Mouse (Mus musculus): ENCODE measurements at regions not wholly inside any gene's neighbourhood (a gene's known extent, or its start where the extent isn't known, plus 50 kb on each side); places are given as distances from the start of the nearest gene placed in this dataset.

DNA sequence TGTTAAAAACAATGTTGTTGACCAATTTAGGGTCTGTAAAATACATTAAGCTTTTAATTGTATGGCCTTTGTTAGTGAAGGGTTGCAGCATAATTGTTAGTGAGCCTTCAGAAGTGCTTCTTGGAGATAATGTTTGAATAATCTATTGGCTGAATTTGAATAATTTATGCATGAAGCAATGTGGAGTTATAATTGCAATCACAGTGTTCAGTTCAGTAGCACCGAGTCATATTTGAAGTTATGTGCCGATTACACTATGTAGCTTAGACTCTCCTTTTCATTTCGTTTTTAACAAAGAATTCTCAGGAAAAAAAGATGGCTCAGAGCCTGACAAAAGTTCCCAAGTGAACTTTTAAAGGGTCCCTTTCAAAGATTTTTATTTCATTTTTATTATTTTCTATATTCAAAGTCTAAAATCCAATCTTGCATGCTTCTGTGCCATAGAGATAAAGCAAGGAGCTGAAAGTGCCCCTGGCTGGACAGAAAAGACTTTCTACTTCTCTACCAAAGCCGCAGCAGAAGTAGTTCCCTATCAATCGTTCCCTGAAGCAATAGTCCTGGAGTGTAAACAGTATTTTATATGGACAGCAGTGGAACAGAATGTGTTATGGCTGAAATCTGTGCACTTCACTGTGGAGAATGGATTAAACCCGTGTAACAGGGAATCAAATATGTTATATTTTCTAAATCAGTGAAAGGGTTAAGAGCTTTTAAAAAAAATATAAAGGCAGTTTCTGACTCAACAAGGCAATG lies 556.3 kb upstream of the Slc39a10 start:
- WGBS = 65% methylated on average over 6 of the region's 6 CpGs
- no peak overlapping the region for H3K4me3 ChIP-seq (ENCODE audit: low read depth, low read length)
- no peak overlapping the region for H3K4me2 ChIP-seq (ENCODE audit: low read depth, low read length)
- H3K27me3 ChIP-seq (ENCODE audit: control insufficient read depth, insufficient read depth, low read length) = no peaks in the 10 kb centered on the region
- ATAC-seq (ENCODE audit: insufficient read depth, low read depth) = no peak
- no peaks in the 10 kb centered on the region for H3K36me3 ChIP-seq (replicated peaks; ENCODE audit: control insufficient read depth, insufficient read depth, low read length)
- no peak overlapping the region for H3K9ac ChIP-seq (replicated peaks; ENCODE audit: low read depth, low read length)
- no peaks in the 10 kb centered on the region for H3K9me3 ChIP-seq (replicated peaks; ENCODE audit: control insufficient read depth, low read length)
- DNase-seq (ENCODE audit: low spot score) = no peak
- no peak overlapping the region for H3K27ac ChIP-seq (ENCODE audit: low read depth)
- H3K4me1 ChIP-seq (ENCODE audit: control insufficient read depth, insufficient read depth) = no peaks in the 10 kb centered on the region
- no peak for TF ChIP-seq CTCF (IDR thresholded peaks at IDR 0.05; ENCODE audit: low read depth)
- no peak for TF ChIP-seq EP300 (IDR thresholded peaks at IDR 0.05; ENCODE audit: low read depth)

DNA sequence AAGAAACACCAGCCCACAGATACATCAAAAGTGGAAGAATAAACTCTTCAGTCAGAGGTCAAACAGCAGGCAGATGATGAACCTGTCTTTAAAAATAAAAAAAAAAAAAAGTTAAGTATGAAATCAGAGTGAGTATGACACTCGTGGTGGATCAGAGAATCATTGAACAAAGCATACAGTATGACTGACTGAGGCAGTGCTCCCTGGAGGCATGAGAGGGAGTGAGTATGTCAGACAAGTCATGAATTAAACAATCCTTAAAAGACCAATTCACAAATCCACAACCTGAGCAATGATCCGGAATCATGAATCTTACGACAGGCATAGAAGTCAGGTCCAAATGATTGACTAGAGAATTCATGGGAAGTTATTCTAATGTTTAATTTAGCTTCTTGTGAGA lies 555.4 kb upstream of the Slc39a10 start:
- H3K27ac ChIP-seq (ENCODE audit: low read depth) = no peak overlapping the region
- ATAC-seq (ENCODE audit: insufficient read depth, low read depth) (no peak), DNase-seq (ENCODE audit: low spot score) (no peak)
- H3K9ac ChIP-seq (replicated peaks; ENCODE audit: low read depth, low read length) = no peak overlapping the region
- no peaks in the 10 kb centered on the region for H3K36me3 ChIP-seq (replicated peaks; ENCODE audit: control insufficient read depth, insufficient read depth, low read length)
- no peak overlapping the region for H3K4me2 ChIP-seq (ENCODE audit: low read depth, low read length)
- H3K4me3 ChIP-seq (ENCODE audit: low read depth, low read length) = no peak overlapping the region
- WGBS = 83% methylated on average over 3 of the region's 3 CpGs
- H3K9me3 ChIP-seq (replicated peaks; ENCODE audit: control insufficient read depth, low read length) = no peaks in the 10 kb centered on the region
- H3K27me3 ChIP-seq (ENCODE audit: control insufficient read depth, insufficient read depth, low read length) = no peaks in the 10 kb centered on the region
- H3K4me1 ChIP-seq (ENCODE audit: control insufficient read depth, insufficient read depth) = no peaks in the 10 kb centered on the region
- TF ChIP-seq EP300 (IDR thresholded peaks at IDR 0.05; ENCODE audit: low read depth) (no peak), CTCF (IDR thresholded peaks at IDR 0.05; ENCODE audit: low read depth) (no peak)

DNA sequence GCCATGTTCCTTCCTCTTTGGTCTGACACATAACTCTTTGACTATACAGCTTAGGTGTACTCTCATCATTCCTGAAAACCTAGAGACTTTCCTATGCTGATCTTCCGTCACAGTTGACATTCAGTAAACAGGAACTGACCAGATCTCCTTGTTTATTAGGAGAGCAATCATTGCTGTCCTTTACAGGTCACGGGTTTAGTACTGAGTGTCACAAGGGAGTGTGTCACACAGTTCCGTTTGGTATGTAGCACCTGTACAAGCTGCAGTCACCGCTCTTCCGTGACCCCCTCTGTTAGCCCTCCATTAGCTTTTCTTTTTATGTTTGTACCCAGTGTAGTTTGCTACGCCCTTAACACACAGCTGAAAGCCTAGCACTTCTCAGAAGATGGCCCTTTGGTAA lies 553.4 kb upstream of the Slc39a10 start:
- Histone ChIP-seq H3K27ac (ENCODE audit: low read depth) (no peak overlapping the region), H3K4me1 (ENCODE audit: control insufficient read depth, insufficient read depth) (no peaks in the 10 kb centered on the region), H3K9me3 (replicated peaks; ENCODE audit: control insufficient read depth, low read length) (no peaks in the 10 kb centered on the region), H3K4me2 (ENCODE audit: low read depth, low read length) (no peak overlapping the region), H3K27me3 (ENCODE audit: control insufficient read depth, insufficient read depth, low read length) (no peaks in the 10 kb centered on the region), H3K36me3 (replicated peaks; ENCODE audit: control insufficient read depth, insufficient read depth, low read length) (no peaks in the 10 kb centered on the region), H3K9ac (replicated peaks; ENCODE audit: low read depth, low read length) (no peak overlapping the region), H3K4me3 (ENCODE audit: low read depth, low read length) (no peak overlapping the region)
- ATAC-seq (ENCODE audit: insufficient read depth, low read depth) (no peak), DNase-seq (ENCODE audit: low spot score) (no peak)
- 60% methylated on average over 6 of the region's 6 CpGs for WGBS
- TF ChIP-seq EP300 (IDR thresholded peaks at IDR 0.05; ENCODE audit: low read depth) (no peak), CTCF (IDR thresholded peaks at IDR 0.05; ENCODE audit: low read depth) (no peak)

DNA sequence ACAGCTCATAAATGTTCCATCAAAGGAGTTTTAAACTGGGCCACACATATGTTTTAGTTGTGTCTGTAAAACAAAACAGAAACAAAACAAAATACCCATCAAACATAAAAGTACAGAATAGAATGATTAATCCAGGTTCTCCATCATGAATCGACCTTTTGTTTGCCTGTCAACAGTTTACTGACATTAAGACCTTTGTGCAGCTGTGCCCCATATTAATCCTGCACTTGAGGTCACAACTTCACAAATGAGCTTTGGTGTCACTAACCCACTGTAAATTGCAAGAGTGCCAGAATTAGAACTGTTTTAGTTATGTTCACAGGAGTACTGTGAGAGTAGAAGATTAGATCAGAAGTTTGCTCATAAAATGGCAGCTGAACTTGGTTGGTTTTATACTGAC lies 540.2 kb upstream of the Slc39a10 start:
- H3K4me1 ChIP-seq (ENCODE audit: control insufficient read depth, insufficient read depth) = no peaks in the 10 kb centered on the region
- H3K4me3 ChIP-seq (ENCODE audit: low read depth, low read length) = no peak overlapping the region
- H3K4me2 ChIP-seq (ENCODE audit: low read depth, low read length) = no peak overlapping the region
- H3K27ac ChIP-seq (ENCODE audit: low read depth) = no peak overlapping the region
- H3K36me3 ChIP-seq (replicated peaks; ENCODE audit: control insufficient read depth, insufficient read depth, low read length) = no peaks in the 10 kb centered on the region
- H3K9me3 ChIP-seq (replicated peaks; ENCODE audit: control insufficient read depth, low read length) = no peaks in the 10 kb centered on the region
- DNase-seq (ENCODE audit: low spot score) = no peak
- no peak overlapping the region for H3K9ac ChIP-seq (replicated peaks; ENCODE audit: low read depth, low read length)
- ATAC-seq (ENCODE audit: insufficient read depth, low read depth) = no peak
- TF ChIP-seq EP300 (IDR thresholded peaks at IDR 0.05; ENCODE audit: low read depth) (no peak), CTCF (IDR thresholded peaks at IDR 0.05; ENCODE audit: low read depth) (no peak)
- H3K27me3 ChIP-seq (ENCODE audit: control insufficient read depth, insufficient read depth, low read length) = no peaks in the 10 kb centered on the region
- 44% methylated on average over 1 of the region's 1 CpGs for WGBS

DNA sequence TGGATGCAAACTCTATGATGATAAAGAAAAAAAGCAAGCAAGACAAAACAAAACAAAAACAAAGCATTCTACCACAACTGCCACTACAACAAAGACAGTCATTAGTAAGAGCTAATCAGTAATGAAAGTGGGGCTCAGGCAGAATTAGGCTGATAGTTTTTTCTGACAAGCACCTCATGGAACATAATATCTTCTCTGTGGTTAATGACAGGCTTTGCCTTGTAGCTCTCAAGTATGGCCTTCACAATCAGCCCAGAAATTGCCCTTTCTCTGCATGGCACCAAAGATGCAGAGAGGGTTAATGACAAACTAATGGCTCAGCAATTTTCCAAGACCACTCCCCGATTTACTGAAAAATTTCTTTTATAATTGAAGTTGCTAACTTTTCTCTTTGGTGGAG lies 512.5 kb upstream of the Slc39a10 start:
- DNase-seq (ENCODE audit: low spot score) = no peak
- H3K36me3 ChIP-seq (replicated peaks; ENCODE audit: control insufficient read depth, insufficient read depth, low read length) = no peaks in the 10 kb centered on the region
- H3K4me2 ChIP-seq (ENCODE audit: low read depth, low read length) = no peak overlapping the region
- no peaks in the 10 kb centered on the region for H3K27me3 ChIP-seq (ENCODE audit: control insufficient read depth, insufficient read depth, low read length)
- H3K9ac ChIP-seq (replicated peaks; ENCODE audit: low read depth, low read length) = no peak overlapping the region
- no peaks in the 10 kb centered on the region for H3K4me1 ChIP-seq (ENCODE audit: control insufficient read depth, insufficient read depth)
- no peak overlapping the region for H3K4me3 ChIP-seq (ENCODE audit: low read depth, low read length)
- TF ChIP-seq EP300 (IDR thresholded peaks at IDR 0.05; ENCODE audit: low read depth) (no peak), CTCF (IDR thresholded peaks at IDR 0.05; ENCODE audit: low read depth) (no peak)
- ATAC-seq (ENCODE audit: insufficient read depth, low read depth) = no peak
- no peak overlapping the region for H3K27ac ChIP-seq (ENCODE audit: low read depth)
- no peaks in the 10 kb centered on the region for H3K9me3 ChIP-seq (replicated peaks; ENCODE audit: control insufficient read depth, low read length)
- WGBS = 78% methylated on average over 1 of the region's 1 CpGs

DNA sequence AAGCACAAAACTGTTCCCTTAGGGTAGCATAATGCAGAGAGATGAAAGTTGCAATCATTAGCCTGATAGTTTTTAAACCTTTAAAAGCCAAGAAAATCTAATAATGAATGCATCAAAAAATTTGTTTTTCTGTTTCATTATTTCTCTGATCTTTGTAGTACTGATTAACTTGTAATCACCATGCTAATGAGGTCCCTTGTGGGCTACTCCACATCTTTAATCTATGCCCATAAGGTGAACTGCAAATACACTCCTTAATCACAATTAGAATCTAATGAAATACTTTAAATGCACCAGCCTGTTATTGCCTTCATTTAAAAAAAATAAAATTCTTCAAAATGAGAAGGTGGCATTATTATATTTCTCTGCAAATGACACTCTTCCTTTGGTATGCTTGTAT lies 493.9 kb upstream of the Slc39a10 start:
- no peak for ATAC-seq (ENCODE audit: insufficient read depth, low read depth)
- no peak overlapping the region for H3K4me2 ChIP-seq (ENCODE audit: low read depth, low read length)
- H3K36me3 ChIP-seq (replicated peaks; ENCODE audit: control insufficient read depth, insufficient read depth, low read length) = no peaks in the 10 kb centered on the region
- no peak overlapping the region for H3K27ac ChIP-seq (ENCODE audit: low read depth)
- H3K9me3 ChIP-seq (replicated peaks; ENCODE audit: control insufficient read depth, low read length) = no peaks in the 10 kb centered on the region
- no peaks in the 10 kb centered on the region for H3K27me3 ChIP-seq (ENCODE audit: control insufficient read depth, insufficient read depth, low read length)
- no peak for DNase-seq (ENCODE audit: low spot score)
- H3K9ac ChIP-seq (replicated peaks; ENCODE audit: low read depth, low read length) = no peak overlapping the region
- no peaks in the 10 kb centered on the region for H3K4me1 ChIP-seq (ENCODE audit: control insufficient read depth, insufficient read depth)
- H3K4me3 ChIP-seq (ENCODE audit: low read depth, low read length) = no peak overlapping the region
- TF ChIP-seq CTCF (IDR thresholded peaks at IDR 0.05; ENCODE audit: low read depth) (no peak), EP300 (IDR thresholded peaks at IDR 0.05; ENCODE audit: low read depth) (no peak)
